Mouse (Mus musculus): ENCODE results near the gene Aco2. TPM values are rescaled to one million over a fixed set of nuclear protein-coding genes. Genes with fewer than 3 reads are reported as not detected.

Aco2 gene
- polyA plus RNA-seq, 1 experiment from 2014 or later: 193 TPM

DNA sequence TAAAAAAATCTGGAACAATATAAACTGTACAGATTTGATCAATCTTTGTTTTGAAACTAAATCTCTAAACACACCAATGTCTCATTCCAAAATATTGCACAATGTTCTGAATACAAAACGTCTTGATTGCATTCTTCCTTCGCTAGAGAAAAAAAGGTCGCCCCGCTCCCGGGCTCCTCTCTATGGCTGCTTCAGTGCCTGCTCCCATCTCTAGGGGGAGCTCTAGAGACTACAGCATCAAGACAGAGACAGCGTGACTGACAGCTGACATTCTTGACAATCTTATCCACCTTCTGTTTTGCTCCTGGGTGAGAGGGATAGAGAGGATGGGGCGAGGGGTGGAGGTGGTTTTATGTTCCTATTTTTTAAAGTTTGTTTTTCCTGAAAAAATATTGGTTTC is 23.8 kb upstream of the Aco2 start:
- ATAC-seq (ENCODE audit: low FRiP score): no peak
- Histone ChIP-seq H3K36me3 (peaks cover 41% of the 10 kb centered on the region), H3K9ac (no peak overlapping the region), H3K4me2 (replicated peaks) (no peak overlapping the region), H3K4me1 (0 out of 2 replicates have a peak, but pooled peaks cover 2% of the 10 kb centered on the region), H3K27me3 (no peaks in the 10 kb centered on the region), H3K4me3 (no peak overlapping the region), H3K9me3 (replicated peaks) (no peaks in the 10 kb centered on the region), H3K27ac (no peak overlapping the region)
- 43% methylated on average over 7 of the region's 7 CpGs for WGBS

DNA sequence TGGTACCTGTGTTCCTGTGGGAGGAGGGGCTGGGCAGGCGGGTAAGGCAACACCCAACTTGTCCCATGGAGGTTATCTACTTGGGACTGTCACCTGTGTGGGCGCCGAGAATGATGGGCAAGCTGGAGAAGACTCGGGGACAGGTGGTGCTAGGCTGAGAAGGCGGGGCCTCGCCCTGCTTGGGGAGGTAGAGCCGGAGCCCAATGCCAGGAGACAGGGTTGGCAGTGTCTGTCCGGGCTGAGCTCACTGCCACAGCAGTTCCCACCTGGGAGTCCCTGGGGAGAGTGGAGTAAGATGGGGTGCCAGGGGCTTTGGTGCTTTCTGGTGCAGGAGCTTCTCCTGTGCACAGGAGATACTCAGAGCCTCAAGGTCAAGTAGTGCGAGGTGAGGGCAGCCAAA is 23.0 kb upstream of the Aco2 start:
- Histone ChIP-seq H3K36me3 (peaks cover 41% of the 10 kb centered on the region), H3K9ac (no peak overlapping the region), H3K4me1 (0 out of 2 replicates have a peak, but pooled peaks cover 2% of the 10 kb centered on the region), H3K4me3 (no peak overlapping the region), H3K9me3 (replicated peaks) (no peaks in the 10 kb centered on the region), H3K27ac (no peak overlapping the region), H3K27me3 (no peaks in the 10 kb centered on the region), H3K4me2 (replicated peaks) (no peak overlapping the region)
- no peak for ATAC-seq (ENCODE audit: low FRiP score)
- 89% methylated on average over 9 of the region's 9 CpGs for whole genome bisulfite sequencing

DNA sequence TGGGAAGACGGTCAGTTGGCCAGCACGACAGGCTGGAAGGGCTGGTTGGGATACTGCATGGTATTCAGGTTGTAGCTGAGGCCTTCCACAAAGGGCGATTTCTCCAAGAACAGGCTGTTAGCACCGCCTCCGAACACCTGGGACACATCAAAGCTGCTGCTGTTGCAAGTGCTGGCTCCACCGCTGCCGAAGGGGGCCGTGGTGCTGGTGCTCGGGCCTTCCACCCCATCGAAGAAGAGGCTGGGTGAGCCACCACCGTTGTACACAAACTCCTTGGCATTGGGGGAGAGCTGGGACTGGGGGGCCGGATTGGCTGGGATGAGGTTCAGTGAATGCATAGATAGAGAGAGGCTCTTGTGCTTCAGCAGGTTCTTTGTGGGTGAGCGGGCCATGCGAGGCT is 21.4 kb upstream of the Aco2 start:
- H3K27ac ChIP-seq: no peak overlapping the region
- H3K4me1 ChIP-seq: peaks cover 7% of the 10 kb centered on the region
- 84% methylated on average over 14 of the region's 14 CpGs for WGBS
- H3K4me3 ChIP-seq: no peak overlapping the region
- no peaks in the 10 kb centered on the region for H3K9me3 ChIP-seq (replicated peaks)
- no peak for ATAC-seq (ENCODE audit: low FRiP score)
- peaks cover 41% of the 10 kb centered on the region for H3K36me3 ChIP-seq
- no peak overlapping the region for H3K9ac ChIP-seq
- no peak overlapping the region for H3K4me2 ChIP-seq (replicated peaks)
- no peaks in the 10 kb centered on the region for H3K27me3 ChIP-seq

DNA sequence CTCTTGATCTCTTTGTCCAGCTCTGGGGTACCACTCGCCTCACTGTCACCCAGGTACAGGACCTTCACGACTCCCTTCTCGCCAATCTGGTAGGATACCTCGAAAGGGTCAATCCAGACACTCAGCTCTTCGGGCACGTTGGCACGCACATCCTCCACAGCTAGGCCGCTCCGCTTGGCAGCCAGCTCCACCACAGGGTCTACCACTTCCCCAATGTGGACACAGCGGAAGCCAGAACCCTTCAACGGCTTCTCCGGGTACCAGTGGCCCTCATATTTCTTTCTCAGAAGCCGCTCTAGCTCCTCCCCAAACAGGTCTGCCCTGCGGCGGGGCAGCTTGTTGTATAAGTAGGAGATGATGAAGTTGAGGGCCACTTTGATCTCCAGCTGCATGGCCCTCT is 20.7 kb upstream of the Aco2 start:
- Histone ChIP-seq H3K36me3 (peaks cover 41% of the 10 kb centered on the region), H3K4me3 (no peak overlapping the region), H3K9me3 (replicated peaks) (no peaks in the 10 kb centered on the region), H3K27me3 (no peaks in the 10 kb centered on the region), H3K4me2 (replicated peaks) (no peak overlapping the region), H3K27ac (no peak overlapping the region), H3K9ac (no peak overlapping the region), H3K4me1 (peaks cover 9% of the 10 kb centered on the region)
- WGBS: 95% methylated on average over 15 of the region's 15 CpGs
- no peak for ATAC-seq (ENCODE audit: low FRiP score)

DNA sequence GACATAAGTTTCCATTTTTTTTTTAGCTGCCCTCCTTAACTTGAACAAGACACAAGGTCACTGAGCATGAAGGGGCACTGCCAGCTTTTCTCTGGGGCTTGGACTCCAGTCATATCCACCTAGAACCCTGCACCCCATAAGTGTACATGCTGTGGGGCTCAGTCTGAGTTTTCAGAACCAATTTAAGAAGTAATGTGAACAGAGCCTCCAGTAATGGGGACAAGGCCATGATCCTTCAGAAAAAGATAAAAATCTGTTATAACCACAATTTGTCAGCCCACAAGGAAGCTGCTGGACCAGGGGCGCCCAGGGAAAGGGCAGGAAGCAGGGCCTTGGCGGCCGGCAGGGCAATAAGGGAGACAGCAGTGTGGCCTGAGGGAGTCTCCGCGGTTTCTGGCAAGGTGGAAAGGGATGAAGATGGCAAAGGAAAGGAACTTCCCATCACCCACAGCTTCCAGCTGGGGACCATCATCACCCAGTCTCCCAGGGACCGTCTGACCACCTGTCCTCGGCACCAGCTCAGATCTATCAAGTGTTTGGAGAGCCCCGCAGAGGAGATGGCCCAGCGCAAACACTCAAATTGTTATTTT is 19.6 kb upstream of the Aco2 start:
- Histone ChIP-seq H3K4me1 (peaks cover 15% of the 10 kb centered on the region), H3K4me3 (no peak overlapping the region), H3K4me2 (replicated peaks) (no peak overlapping the region), H3K36me3 (peaks cover 41% of the 10 kb centered on the region), H3K9me3 (replicated peaks) (no peaks in the 10 kb centered on the region), H3K27ac (no peak overlapping the region), H3K9ac (no peak overlapping the region), H3K27me3 (no peaks in the 10 kb centered on the region)
- no peak for ATAC-seq (ENCODE audit: low FRiP score)
- WGBS: 93% methylated on average over 9 of the region's 9 CpGs

DNA sequence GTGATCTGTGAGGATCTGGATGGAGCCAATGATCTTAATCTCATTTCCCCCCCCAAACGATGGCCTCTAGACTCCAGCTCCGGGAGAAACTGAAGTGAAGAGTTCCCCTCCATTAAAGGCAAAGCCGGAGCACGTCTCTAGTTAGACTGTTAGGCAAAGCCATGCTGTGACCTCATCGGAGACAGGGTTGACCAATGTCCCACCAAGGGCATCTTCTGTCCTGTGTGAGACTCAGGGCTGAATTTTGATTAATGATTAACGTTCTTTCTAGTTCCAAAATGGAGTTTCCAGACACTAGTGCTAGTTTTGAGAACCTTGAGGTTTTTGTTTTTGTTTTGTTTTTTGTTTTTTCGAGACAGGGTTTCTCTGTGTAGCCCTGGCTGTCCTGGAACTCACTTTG is 19.0 kb upstream of the Aco2 start:
- Histone ChIP-seq H3K9me3 (replicated peaks) (no peaks in the 10 kb centered on the region), H3K4me1 (peaks cover 15% of the 10 kb centered on the region), H3K27ac (no peak overlapping the region), H3K4me2 (replicated peaks) (no peak overlapping the region), H3K36me3 (peaks cover 37% of the 10 kb centered on the region), H3K9ac (no peak overlapping the region), H3K4me3 (no peak overlapping the region), H3K27me3 (no peaks in the 10 kb centered on the region)
- 92% methylated on average over 7 of the region's 7 CpGs for WGBS
- ATAC-seq (ENCODE audit: low FRiP score): no peak

DNA sequence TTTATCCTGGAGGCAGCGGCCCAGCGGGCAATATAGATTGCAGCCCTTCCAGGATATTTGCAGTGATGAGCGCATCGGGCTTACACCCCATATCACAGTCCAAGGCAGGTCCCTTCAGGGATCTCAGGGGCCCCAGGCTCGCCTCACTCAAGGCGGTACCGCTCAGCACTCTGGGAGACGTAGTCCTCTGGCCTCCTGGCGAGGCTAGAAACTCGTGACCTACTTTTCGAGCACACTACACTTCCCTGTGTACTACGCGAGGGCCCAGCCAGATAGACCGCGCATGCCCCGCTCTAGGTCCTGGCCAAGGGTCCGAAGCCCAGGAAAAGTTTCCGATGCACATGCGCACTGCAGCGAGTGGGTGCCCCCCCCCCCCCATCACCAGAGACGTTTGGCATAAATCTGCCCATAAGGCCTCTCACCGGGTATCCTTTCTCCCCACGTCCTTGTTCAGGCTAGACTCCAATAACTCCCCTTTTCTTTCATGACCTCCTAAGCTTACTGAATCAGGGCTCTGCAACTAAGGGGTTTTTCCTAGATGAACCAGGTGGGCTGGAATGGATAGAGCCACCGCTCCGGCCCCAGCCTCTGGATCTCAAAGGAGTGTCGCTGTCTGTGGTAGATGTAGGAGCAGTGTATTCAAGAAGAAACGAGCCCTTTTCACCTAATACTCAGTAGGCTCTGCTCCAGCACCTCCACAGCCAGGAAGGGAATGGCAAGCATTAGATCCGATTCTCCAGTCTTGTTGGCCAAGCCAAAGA is 15.9 kb upstream of the Aco2 start:
- Histone ChIP-seq H3K36me3 (peaks cover 14% of the 10 kb centered on the region), H3K4me1 (peaks cover 18% of the 10 kb centered on the region), H3K4me3 (peak overlapping the region; percentile 87), H3K9ac (peak overlapping the region; percentile 86), H3K27me3 (no peaks in the 10 kb centered on the region), H3K4me2 (replicated peaks) (peak overlapping the region; percentile 97), H3K9me3 (replicated peaks) (no peaks in the 10 kb centered on the region), H3K27ac (peak overlapping the region; percentile 65)
- WGBS: 2% methylated on average over 28 of the region's 28 CpGs
- ATAC-seq (ENCODE audit: low FRiP score): peak; percentile 91

DNA sequence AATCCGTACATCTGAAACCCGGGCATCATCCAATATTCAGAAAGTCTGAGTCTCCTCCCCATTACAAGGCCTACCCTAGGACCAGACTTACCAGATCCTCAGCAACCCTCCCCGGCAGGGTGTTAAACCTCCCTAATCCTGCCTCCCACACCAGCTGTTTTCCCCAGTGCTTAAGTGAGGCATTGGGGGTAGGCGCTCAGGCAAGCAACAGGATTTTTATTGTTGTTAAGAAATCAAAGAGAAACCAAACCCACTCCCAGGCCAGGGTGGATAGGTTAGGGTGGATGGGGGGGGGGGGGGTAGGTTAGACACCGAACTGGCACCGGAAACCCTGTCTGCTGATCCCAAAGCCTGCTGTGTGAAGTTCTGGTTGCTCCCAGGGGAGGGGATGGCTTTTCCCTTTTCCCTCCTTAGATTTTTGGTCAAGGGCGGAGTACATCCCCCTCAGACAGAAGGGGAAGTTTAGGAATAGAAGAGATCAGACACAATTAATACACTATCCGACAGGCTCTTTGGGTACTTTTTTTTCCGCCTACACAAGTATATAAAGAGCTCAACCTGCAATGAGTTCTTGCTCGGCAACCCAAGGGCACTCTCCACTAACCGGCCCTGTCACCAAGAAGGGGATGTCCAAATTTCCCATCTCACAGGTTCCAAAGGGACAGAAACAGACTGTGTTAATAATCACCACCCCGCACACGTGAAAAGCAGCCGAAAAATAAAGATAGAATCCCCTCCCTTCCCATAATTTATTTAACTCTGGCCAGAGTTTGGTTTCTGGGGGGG is 15.0 kb upstream of the Aco2 start:
- Histone ChIP-seq H3K4me1 (peaks cover 18% of the 10 kb centered on the region), H3K36me3 (peaks cover 5% of the 10 kb centered on the region), H3K9ac (peak overlapping the region; percentile 86), H3K27ac (peak overlapping the region; percentile 91; the same call in 1 of the 2 replicates), H3K4me3 (peak overlapping the region; percentile 87), H3K4me2 (replicated peaks) (peak overlapping the region; percentile 97), H3K9me3 (replicated peaks) (no peaks in the 10 kb centered on the region), H3K27me3 (no peaks in the 10 kb centered on the region)
- ATAC-seq (ENCODE audit: low FRiP score): no peak
- 2% methylated on average over 14 of the region's 14 CpGs for WGBS

DNA sequence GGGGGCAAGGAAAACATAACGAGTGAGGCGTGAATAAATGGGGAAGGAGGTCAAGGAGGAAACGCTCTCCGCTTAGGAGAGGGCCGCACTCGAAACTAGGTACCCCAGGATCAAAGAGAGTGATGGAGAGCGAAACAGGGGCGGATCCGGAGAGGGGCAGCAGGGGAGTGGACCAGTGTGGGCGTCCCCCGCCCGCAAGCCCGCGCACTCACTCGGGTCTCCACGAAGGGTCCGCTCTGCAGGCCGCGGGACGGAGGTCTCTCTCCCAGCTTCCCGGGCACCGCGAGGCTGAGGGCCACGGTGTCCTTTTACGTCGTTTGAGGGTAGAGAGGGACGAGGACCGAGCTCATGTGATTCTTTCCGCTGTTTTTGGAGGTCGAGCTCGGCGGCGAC is 14.4 kb upstream of the Aco2 start:
- WGBS: 0% methylated on average over 33 of the region's 33 CpGs
- no peaks in the 10 kb centered on the region for H3K9me3 ChIP-seq (replicated peaks)

DNA sequence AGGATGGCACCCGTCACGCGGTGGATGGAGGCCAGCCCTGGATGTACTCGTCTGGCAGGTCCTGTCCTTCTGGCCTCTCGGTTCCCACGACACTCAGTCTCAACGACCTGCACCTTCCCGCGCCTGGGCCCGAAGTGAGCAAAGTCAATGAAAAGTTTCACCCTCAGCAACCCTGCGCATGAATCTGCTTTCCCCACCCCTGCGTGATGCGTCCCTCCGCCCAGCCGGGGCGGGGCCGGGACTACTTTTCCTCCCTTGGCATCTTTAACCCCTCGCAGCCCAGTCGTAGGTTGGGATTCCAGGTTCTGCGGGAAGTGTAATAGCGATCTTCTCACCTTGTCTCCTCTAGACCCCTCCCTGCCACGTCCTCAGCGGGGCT is 14.0 kb upstream of the Aco2 start:
- H3K9me3 ChIP-seq (replicated peaks): no peaks in the 10 kb centered on the region
- no peaks in the 10 kb centered on the region for H3K36me3 ChIP-seq
- peak overlapping the region; percentile 91 for H3K27ac ChIP-seq
- no peaks in the 10 kb centered on the region for H3K27me3 ChIP-seq
- peak overlapping the region; percentile 97 for H3K4me2 ChIP-seq (replicated peaks)
- WGBS: under 1% methylated on average over 23 of the region's 23 CpGs
- ATAC-seq (ENCODE audit: low FRiP score): peak; percentile 32
- H3K4me3 ChIP-seq: peak overlapping the region; percentile 87
- peak overlapping the region; percentile 86 for H3K9ac ChIP-seq
- H3K4me1 ChIP-seq: peaks cover 18% of the 10 kb centered on the region

More for the DNA sequence above, 14.4 kb upstream of the Aco2 start:
- Histone ChIP-seq H3K9ac (peak overlapping the region; percentile 86), H3K4me1 (peaks cover 18% of the 10 kb centered on the region), H3K27me3 (no peaks in the 10 kb centered on the region), H3K36me3 (no peaks in the 10 kb centered on the region), H3K4me2 (replicated peaks) (peak overlapping the region; percentile 97), H3K27ac (peak overlapping the region; percentile 91), H3K4me3 (peak overlapping the region; percentile 87)
- no peak for ATAC-seq (ENCODE audit: low FRiP score)

DNA sequence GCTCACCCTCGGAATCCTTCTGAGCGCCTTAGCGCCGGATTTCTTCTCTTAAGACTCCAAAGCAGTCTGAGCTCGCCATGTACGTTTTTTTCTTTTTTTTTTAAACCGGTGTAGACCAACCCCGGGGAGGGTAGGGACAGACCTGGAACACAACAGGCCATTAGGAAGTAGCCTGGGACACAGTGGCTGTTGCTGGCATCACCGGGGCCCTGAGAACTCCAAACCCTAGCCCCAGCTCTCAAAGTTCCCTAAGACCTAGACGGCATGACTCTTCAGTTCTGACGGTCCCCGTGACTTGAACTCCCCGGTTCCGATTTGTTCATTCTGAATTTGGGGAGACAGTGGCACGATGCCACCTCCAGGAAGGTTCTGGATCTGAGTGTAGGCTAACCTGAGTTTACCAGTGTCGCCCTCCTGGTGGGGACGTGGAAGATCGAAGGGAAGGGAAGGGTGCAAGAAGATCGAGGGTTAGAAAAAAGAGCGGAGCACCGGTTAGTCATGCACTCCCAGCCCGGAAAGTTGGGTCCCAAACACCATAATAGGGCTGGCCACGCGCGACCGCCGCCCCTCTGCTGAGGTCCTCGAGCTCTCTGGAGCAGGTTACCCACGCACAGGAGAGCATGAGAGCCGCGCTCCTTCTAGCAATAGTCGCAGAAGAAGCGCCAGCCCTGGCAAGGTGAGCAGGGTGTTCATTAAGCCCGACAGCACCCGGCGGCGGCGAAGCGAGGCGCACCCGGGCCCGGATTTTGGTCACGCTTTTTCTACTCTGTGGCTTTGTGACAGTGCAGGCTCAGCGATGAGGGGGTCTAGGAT is 13.4 kb upstream of the Aco2 start, which contains the start of gene Tob2:
TSS of gene Tob2 (minus strand) at position 280 of the 813 bp plus-strand sequence.
- peak; percentile 3; the same call in 1 of the 2 replicates for ATAC-seq (ENCODE audit: low FRiP score)
- peak within 1 kb of the TSS; percentile 87 for H3K4me3 ChIP-seq
- H3K27me3 ChIP-seq: no peaks in the 10 kb centered on the region
- H3K9ac ChIP-seq: peak within 1 kb of the TSS; percentile 86
- WGBS: under 1% methylated on average over 44 of the region's 44 CpGs
- peaks cover 18% of the 10 kb centered on the region for H3K4me1 ChIP-seq
- no peaks in the 10 kb centered on the region for H3K9me3 ChIP-seq (replicated peaks)
- peak within 1 kb of the TSS; percentile 97 for H3K4me2 ChIP-seq (replicated peaks)
- peak within 1 kb of the TSS; percentile 91 for H3K27ac ChIP-seq
- no peaks in the 10 kb centered on the region for H3K36me3 ChIP-seq

Measured in hindbrain, embryonic 12.5 days (tissue).